Mouse (Mus musculus): ENCODE measurements around the gene Fut8. TPM values are rescaled to one million over a fixed set of nuclear protein-coding genes. Genes with fewer than 3 reads are reported as not detected.

Gene Fut8
- polyA plus RNA-seq, 1 experiment from 2014 or later = 65.6 TPM

DNA sequence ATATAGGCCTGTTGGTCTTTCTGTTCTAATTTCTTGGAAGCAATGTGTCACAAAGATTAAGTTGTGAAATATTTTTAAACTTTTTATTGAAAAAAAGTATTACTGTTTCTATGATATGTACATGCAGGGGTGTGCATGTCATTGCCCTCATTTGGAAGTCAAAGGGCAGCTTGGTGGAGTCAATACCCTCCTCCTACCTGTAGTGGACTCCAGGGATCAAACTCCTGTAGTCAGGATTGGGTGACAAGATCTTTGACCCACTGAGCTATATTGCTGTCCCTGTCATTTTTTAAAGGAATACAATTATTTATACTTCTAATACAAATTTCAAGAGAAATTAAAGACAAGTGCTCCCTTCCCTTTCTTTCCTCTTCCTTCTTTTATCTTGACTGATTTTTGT lies 111.6 kb downstream of the Fut8 start:
- H3K4me3 ChIP-seq = no peak overlapping the region
- no peaks in the 10 kb centered on the region for H3K9me3 ChIP-seq
- no peaks in the 10 kb centered on the region for H3K27me3 ChIP-seq
- no peaks in the 10 kb centered on the region for H3K4me1 ChIP-seq (replicated peaks)
- no peak overlapping the region for H3K4me2 ChIP-seq
- H3K9ac ChIP-seq = no peak overlapping the region
- H3K27ac ChIP-seq (replicated peaks) = no peak overlapping the region
- no peaks in the 10 kb centered on the region for H3K36me3 ChIP-seq
- no peak for ATAC-seq (ENCODE audit: low FRiP score, low read depth)

DNA sequence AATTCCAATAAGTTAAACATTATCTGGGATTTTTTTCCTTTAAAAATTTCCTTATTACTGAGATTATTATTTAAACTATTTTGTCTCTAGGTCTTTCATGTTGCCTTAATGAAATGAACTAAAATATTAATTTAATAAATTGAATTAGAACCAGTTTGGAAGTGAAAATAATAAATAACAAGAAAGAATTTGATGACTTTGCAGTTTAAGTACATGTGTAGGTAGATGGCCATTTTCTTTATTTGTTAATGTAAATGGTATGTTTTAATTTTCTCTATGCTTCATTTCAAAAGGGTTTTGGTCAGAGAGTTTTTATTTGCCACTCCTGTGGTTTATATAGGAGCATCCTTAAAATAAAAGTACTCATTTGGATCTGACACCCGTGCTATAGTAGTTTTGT lies 177.8 kb downstream of the Fut8 start:
- no peak overlapping the region for H3K4me2 ChIP-seq
- H3K9ac ChIP-seq = no peak overlapping the region
- H3K36me3 ChIP-seq = peaks cover 4% of the 10 kb centered on the region; the same call in 1 of the 2 replicates
- 97% methylated on average over 1 of the region's 1 CpGs for WGBS
- no peak overlapping the region for H3K4me3 ChIP-seq
- no peaks in the 10 kb centered on the region for H3K4me1 ChIP-seq (replicated peaks)
- H3K27ac ChIP-seq (replicated peaks) = no peak overlapping the region
- H3K27me3 ChIP-seq = no peaks in the 10 kb centered on the region
- ATAC-seq (ENCODE audit: low FRiP score, low read depth) = no peak
- 0 out of 2 replicates have a peak, but pooled peaks cover 5% of the 10 kb centered on the region for H3K9me3 ChIP-seq

DNA sequence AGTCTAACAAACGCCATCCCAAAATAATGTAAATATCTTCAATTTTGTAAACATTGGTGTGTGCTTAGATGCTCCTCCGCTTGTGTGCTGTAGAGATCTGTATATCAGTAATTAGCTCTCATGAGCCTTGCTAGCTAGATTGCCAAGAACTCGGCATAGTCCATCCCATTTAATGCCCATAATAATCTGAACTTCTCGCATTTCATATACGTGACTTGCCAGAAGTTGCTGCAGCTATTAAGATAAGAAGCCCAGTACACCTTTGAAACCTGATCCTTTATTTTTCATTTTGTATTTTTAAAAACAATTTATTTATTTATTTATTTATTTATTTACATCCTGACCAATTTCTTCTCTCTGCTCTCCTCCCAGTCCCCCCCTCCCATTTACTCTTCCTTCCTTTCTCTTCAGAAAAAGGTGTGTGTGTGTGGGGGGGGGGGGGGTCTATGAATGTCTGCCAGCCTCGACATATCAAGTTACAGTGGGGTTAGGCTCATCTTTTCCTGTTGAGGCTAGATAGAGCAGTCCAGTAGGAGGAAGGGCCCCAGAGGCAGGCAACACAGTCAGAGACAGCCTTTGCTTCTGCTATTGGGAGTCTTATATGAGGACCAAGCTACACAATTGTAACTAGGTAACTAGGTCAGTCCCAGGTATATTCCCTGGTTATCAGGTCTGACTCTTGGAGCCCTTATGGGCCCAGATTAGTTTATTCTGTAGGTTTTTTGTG lies 183.9 kb downstream of the Fut8 start:
- no peaks in the 10 kb centered on the region for H3K36me3 ChIP-seq
- H3K27me3 ChIP-seq = no peaks in the 10 kb centered on the region
- no peak overlapping the region for H3K4me3 ChIP-seq
- ATAC-seq (ENCODE audit: low FRiP score, low read depth) = no peak
- H3K9me3 ChIP-seq = 0 out of 2 replicates have a peak, but pooled peaks cover 5% of the 10 kb centered on the region
- no peaks in the 10 kb centered on the region for H3K4me1 ChIP-seq (replicated peaks)
- no peak overlapping the region for H3K27ac ChIP-seq (replicated peaks)
- no peak overlapping the region for H3K9ac ChIP-seq
- WGBS = 92% methylated on average over 6 of the region's 6 CpGs
- H3K4me2 ChIP-seq = no peak overlapping the region

DNA sequence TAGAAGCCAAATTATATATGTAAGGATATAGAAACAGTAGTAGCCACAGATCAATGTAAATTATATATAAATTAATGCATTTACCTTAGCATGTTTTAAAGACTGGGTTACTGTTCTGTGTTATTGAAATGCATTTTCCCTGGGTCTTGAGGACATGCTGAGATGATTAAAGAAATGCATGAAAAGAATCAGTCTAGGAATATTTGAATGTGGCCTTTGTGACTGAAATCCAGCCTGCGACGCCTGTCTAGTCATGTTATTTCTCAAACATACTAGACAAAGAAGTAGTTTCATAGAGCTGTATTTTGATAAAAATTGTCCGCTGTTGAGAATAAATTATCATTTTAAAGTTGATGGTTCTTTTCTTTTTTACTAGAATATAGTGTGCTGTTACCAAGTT lies 188.2 kb downstream of the Fut8 start:
- H3K9ac ChIP-seq = no peak overlapping the region
- H3K27me3 ChIP-seq = no peaks in the 10 kb centered on the region
- H3K4me2 ChIP-seq = no peak overlapping the region
- H3K36me3 ChIP-seq = no peaks in the 10 kb centered on the region
- ATAC-seq (ENCODE audit: low FRiP score, low read depth) = no peak
- no peaks in the 10 kb centered on the region for H3K4me1 ChIP-seq (replicated peaks)
- H3K4me3 ChIP-seq = no peak overlapping the region
- H3K27ac ChIP-seq (replicated peaks) = no peak overlapping the region
- no peaks in the 10 kb centered on the region for H3K9me3 ChIP-seq
- 49% methylated on average over 3 of the region's 3 CpGs for WGBS

DNA sequence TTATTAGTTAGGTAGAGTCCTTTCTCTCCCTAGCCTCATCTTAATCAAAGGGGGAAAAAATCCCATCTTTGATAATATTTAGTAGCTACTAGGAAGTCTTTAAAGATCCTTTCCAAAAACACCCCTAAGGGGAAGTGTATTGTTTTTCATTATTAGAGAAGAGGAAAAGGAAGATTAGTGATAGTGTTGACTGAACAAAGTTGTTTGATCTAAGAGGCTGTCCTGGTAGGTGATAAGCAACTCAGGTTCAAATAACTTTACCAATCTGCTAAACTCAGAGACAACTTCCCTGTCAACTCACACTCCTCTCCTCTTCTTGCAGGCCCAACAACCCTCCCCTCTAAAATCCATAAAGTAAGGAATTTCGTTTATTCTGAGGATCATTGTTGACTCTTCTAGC lies 190.2 kb downstream of the Fut8 start:
- ATAC-seq (ENCODE audit: low FRiP score, low read depth) = no peak
- 88% methylated on average over 1 of the region's 1 CpGs for WGBS
- Histone ChIP-seq H3K27me3 (no peaks in the 10 kb centered on the region), H3K4me1 (replicated peaks) (no peaks in the 10 kb centered on the region), H3K27ac (replicated peaks) (no peak overlapping the region), H3K4me2 (no peak overlapping the region), H3K9me3 (no peaks in the 10 kb centered on the region), H3K36me3 (no peaks in the 10 kb centered on the region), H3K9ac (no peak overlapping the region), H3K4me3 (no peak overlapping the region)

DNA sequence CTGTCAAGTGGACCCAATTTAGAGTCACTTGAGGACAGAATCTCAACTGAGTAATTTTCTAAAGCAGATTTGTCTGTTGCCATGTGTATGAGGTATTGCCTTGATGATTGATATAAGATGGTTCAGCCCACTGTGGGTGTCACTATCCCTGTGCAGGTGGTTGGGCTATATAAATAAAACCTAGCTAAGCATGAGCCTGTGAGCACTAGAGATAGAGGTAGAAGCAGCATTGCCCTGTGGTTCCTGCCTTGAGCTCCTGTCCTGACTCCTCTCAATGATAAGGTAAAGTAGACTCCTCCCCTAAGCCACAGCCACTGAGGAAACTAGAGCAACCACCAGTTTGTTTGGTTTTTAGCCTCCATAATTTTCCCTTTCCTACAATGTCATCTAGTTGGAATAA lies 191.5 kb downstream of the Fut8 start:
- Histone ChIP-seq H3K9me3 (no peaks in the 10 kb centered on the region), H3K27me3 (no peaks in the 10 kb centered on the region), H3K36me3 (no peaks in the 10 kb centered on the region), H3K4me3 (no peak overlapping the region), H3K27ac (replicated peaks) (no peak overlapping the region), H3K9ac (no peak overlapping the region), H3K4me1 (replicated peaks) (no peaks in the 10 kb centered on the region), H3K4me2 (no peak overlapping the region)
- no peak for ATAC-seq (ENCODE audit: low FRiP score, low read depth)

DNA sequence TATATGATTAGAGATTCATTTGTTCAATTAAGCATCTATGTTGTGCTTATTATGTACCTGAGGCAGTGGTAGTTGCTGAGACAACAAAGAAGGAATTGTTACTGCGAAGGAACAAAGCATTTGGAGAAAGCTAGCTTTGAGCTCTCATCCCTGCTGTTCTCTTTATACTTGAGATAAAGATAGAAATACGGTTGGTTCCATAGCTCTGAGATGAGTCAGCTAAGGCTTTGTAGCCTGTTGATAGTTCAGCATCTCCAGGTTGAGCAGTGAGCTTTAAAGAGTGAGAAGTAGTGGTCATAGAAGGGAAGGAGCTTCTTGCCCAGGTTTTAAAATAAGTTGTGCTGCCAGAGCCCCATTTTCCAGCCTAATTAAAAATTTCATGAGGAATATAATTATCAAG lies 198.8 kb downstream of the Fut8 start:
- Histone ChIP-seq H3K27ac (replicated peaks) (no peak overlapping the region), H3K9ac (no peak overlapping the region), H3K9me3 (no peaks in the 10 kb centered on the region), H3K4me3 (no peak overlapping the region), H3K36me3 (no peaks in the 10 kb centered on the region), H3K4me1 (replicated peaks) (no peaks in the 10 kb centered on the region), H3K4me2 (no peak overlapping the region), H3K27me3 (no peaks in the 10 kb centered on the region)
- no peak for ATAC-seq (ENCODE audit: low FRiP score, low read depth)
- WGBS = 67% methylated on average over 2 of the region's 2 CpGs

DNA sequence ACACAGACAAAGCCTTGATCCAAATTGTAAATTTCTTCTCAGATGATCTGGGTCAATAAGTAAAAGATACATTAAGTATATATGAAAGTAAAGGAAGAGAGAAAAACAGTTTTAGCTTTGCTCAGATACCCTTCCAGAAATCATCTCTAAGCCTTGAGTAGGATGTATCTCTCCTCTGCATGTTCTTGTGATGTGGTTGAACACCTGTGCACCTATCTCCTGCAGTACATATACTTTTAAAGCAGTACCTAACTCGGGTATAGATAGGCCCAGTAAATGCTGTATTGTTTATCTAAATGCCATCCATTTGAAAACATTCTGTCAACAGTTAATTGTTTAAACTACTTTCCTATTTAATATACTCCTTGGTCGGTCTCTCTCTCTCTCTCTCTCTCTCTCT lies 212.9 kb downstream of the Fut8 start:
- Histone ChIP-seq H3K27me3 (no peaks in the 10 kb centered on the region), H3K27ac (replicated peaks) (no peak overlapping the region), H3K4me3 (no peak overlapping the region), H3K9me3 (no peaks in the 10 kb centered on the region), H3K9ac (no peak overlapping the region), H3K36me3 (no peaks in the 10 kb centered on the region), H3K4me2 (no peak overlapping the region), H3K4me1 (replicated peaks) (no peaks in the 10 kb centered on the region)
- 84% methylated on average over 2 of the region's 2 CpGs for WGBS
- ATAC-seq (ENCODE audit: low FRiP score, low read depth) = no peak

DNA sequence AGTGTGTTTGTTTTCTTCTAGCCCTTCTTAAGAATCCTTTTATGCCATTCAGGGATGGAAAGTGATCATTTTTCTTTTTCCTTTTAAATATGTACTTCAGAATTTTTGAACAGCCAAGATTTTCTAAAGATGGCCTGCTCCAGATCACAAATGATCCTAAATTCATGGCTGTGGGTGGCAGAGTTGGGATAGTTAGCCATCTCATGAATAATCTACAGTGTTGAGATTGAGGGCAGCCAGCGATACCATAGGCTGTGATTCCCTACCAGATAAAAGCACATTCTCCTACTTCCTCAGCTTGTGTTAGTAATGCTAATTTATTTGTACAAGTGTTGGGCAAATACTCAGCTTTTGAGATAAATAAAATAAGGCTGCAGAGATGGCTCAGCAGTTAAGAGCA lies 228.3 kb downstream of the Fut8 start:
- Histone ChIP-seq H3K36me3 (no peaks in the 10 kb centered on the region), H3K27ac (replicated peaks) (no peak overlapping the region), H3K9ac (no peak overlapping the region), H3K9me3 (no peaks in the 10 kb centered on the region), H3K4me2 (no peak overlapping the region), H3K4me3 (no peak overlapping the region), H3K4me1 (replicated peaks) (no peaks in the 10 kb centered on the region), H3K27me3 (no peaks in the 10 kb centered on the region)
- WGBS = 93% methylated on average over 1 of the region's 1 CpGs
- ATAC-seq (ENCODE audit: low FRiP score, low read depth) = no peak

DNA sequence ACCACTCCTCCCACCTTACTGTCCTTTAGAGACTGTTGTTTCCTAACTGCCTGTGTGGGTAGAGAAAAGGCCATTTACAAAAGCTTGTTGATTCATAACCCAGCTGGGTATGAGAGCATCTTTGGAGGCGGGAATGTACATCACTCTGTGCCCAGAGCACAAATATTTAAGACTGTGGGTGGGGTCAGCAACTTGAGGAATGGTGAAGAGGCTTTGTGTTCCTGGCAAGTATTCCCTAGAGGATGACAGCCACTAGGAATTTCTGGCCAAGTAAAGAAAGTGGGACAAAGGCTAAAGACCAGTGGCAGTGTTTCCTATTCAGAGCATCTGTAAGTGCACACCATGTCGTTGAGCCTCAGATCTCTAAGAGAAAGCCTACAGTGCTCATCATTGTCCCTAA lies 242.0 kb downstream of the Fut8 start:
- no peaks in the 10 kb centered on the region for H3K27me3 ChIP-seq
- no peak overlapping the region for H3K27ac ChIP-seq (replicated peaks)
- H3K4me1 ChIP-seq (replicated peaks) = no peaks in the 10 kb centered on the region
- no peak overlapping the region for H3K4me3 ChIP-seq
- peaks cover 3% of the 10 kb centered on the region; the same call in 1 of the 2 replicates for H3K36me3 ChIP-seq
- no peak overlapping the region for H3K4me2 ChIP-seq
- no peaks in the 10 kb centered on the region for H3K9me3 ChIP-seq
- ATAC-seq (ENCODE audit: low FRiP score, low read depth) = no peak
- 59% methylated on average over 2 of the region's 2 CpGs for WGBS
- no peak overlapping the region for H3K9ac ChIP-seq

DNA sequence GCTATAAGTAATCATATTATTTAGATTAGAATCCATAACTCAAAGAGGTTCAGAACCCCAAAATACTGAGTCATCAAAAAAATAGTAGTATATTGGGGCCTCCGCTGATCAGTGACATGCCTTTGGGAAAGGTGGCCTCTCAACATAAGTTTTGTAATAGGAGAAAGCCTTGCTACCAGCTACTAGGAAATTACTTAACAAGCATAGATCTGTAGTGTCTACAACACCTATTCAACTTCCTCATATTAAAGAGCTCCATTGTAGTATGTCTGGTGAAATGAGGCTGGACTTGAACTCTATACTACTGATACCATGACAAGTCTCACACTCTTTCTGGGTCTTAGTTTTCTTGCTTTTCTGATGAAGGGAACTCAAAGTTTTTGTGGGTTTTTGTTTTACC lies 243.2 kb downstream of the Fut8 start:
- Histone ChIP-seq H3K4me3 (no peak overlapping the region), H3K27me3 (no peaks in the 10 kb centered on the region), H3K36me3 (no peaks in the 10 kb centered on the region), H3K27ac (replicated peaks) (no peak overlapping the region), H3K9me3 (no peaks in the 10 kb centered on the region), H3K4me1 (replicated peaks) (no peaks in the 10 kb centered on the region), H3K9ac (no peak overlapping the region), H3K4me2 (no peak overlapping the region)
- ATAC-seq (ENCODE audit: low FRiP score, low read depth) = no peak
- WGBS = 100% methylated on average over 1 of the region's 1 CpGs

DNA sequence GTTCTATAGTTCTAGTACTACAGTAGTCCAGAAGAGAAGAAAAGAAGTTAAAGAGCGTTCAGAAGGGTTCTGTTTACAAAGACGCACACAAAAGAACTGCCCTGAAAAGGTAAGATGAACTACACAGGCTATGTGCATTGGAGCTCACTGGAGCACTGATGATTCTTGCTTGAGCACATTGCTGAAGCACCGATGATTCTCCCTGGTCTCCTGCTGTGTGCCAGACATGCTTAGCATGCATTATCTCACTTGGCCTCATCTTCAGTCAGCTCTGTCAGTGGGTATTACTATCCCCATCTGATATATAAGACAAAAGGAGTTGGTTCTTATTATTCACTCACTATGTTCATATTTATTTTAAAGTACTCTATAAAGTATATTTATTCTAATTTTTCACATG lies 243.9 kb downstream of the Fut8 start:
- no peaks in the 10 kb centered on the region for H3K36me3 ChIP-seq
- no peaks in the 10 kb centered on the region for H3K4me1 ChIP-seq (replicated peaks)
- H3K4me2 ChIP-seq = no peak overlapping the region
- H3K9ac ChIP-seq = no peak overlapping the region
- WGBS = 30% methylated on average over 3 of the region's 3 CpGs
- no peaks in the 10 kb centered on the region for H3K27me3 ChIP-seq
- no peak overlapping the region for H3K27ac ChIP-seq (replicated peaks)
- H3K4me3 ChIP-seq = no peak overlapping the region
- no peak for ATAC-seq (ENCODE audit: low FRiP score, low read depth)
- no peaks in the 10 kb centered on the region for H3K9me3 ChIP-seq

DNA sequence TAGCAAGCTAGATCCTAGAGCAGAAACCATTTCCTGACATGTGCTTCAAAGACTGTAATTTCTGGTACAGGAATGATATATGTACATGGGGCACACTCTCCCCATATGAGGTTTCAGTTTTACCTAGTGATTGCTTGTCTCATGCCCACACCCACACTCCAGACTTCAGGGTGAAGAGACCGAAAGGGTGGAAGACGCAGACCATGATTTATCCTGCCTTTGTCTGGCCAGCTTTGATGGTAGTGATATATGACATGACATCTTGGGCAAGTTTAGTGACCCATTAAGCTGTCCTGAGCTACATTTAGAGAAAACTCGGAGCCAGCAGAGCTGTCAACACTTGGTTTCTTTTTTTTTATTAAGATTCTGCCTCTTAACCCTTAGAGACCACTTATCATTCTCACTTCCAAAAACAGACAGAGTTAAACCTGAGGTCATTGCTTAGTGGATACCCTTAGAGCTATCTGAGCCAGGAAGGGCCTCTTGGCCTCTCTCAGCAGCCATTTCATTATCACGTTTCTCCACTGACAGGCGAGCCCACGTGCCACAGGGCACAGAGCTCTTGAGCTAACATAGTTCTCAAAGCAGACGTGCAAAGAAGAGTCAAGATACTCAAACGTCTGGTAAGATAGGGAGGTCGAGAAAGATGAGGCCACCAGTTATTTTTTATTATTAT lies 245.4 kb downstream of the Fut8 start:
- Histone ChIP-seq H3K4me1 (replicated peaks) (no peaks in the 10 kb centered on the region), H3K9ac (no peak overlapping the region), H3K4me2 (no peak overlapping the region), H3K27me3 (no peaks in the 10 kb centered on the region), H3K27ac (replicated peaks) (no peak overlapping the region), H3K36me3 (no peaks in the 10 kb centered on the region), H3K4me3 (no peak overlapping the region), H3K9me3 (no peaks in the 10 kb centered on the region)
- WGBS = 73% methylated on average over 9 of the region's 9 CpGs
- ATAC-seq (ENCODE audit: low FRiP score, low read depth) = no peak

Measured in hindbrain, embryonic 15.5 days (tissue).